Mouse (Mus musculus): Measurements from ENCODE around the gene Trim45. TPM values are rescaled to one million over a fixed set of nuclear protein-coding genes. Genes with fewer than 3 reads are reported as not detected.
A peak's percentile ranks its signal among the peaks of the same experiment; 100 is the strongest.

Trim45 gene
- total RNA-seq (2015): 6.6 and 6.9 TPM in 2 replicates
- total RNA-seq (2017): 26.3 and 26.4 TPM in 2 replicates

- peak; percentile 84 for ATAC-seq (replicated peaks; ENCODE audit: poor library complexity)
Observed at GRCm38 (mm10) chr3:100921825-100922505, at the start of gene Trim45. TSS of gene Trim45 (plus strand) at chr3:100922202.

- ATAC-seq (replicated peaks; ENCODE audit: poor library complexity): no peak
Observed at GRCm38 (mm10) chr3:100877057-100877456, 44.9 kb upstream of the Trim45 start.

GRCm38 (mm10) chr3:100881403-100881802, 40.6 kb upstream of the Trim45 start:
- ATAC-seq (replicated peaks; ENCODE audit: poor library complexity): no peak

- ATAC-seq (replicated peaks; ENCODE audit: poor library complexity): no peak
Observed at GRCm38 (mm10) chr3:100881843-100882634, 40.0 kb upstream of the Trim45 start.

GRCm38 (mm10) chr3:100889234-100889633, 32.8 kb upstream of the Trim45 start:
- no peak for ATAC-seq (replicated peaks; ENCODE audit: poor library complexity)

GRCm38 (mm10) chr3:100890406-100890805, 31.6 kb upstream of the Trim45 start:
- no peak for ATAC-seq (replicated peaks; ENCODE audit: poor library complexity)

GRCm38 (mm10) chr3:100892383-100893335, 29.3 kb upstream of the Trim45 start:
- ATAC-seq (replicated peaks; ENCODE audit: poor library complexity): no peak

GRCm38 (mm10) chr3:100895500-100895899, 26.5 kb upstream of the Trim45 start:
- no peak for ATAC-seq (replicated peaks; ENCODE audit: poor library complexity)

- peak; percentile 56; the same call in 1 of the 2 replicates for ATAC-seq (replicated peaks; ENCODE audit: poor library complexity)
Observed at GRCm38 (mm10) chr3:100906128-100906527, 15.9 kb upstream of the Trim45 start.

GRCm38 (mm10) chr3:100906916-100907315, 15.1 kb upstream of the Trim45 start:
- ATAC-seq (replicated peaks; ENCODE audit: poor library complexity): peak; percentile 64

GRCm38 (mm10) chr3:100908594-100908993, 13.4 kb upstream of the Trim45 start:
- no peak for ATAC-seq (replicated peaks; ENCODE audit: poor library complexity)

- ATAC-seq (replicated peaks; ENCODE audit: poor library complexity): no peak
Observed at GRCm38 (mm10) chr3:100910621-100911020, 11.4 kb upstream of the Trim45 start.

GRCm38 (mm10) chr3:100911026-100911425, 11.0 kb upstream of the Trim45 start:
- no peak for ATAC-seq (replicated peaks; ENCODE audit: poor library complexity)

GRCm38 (mm10) chr3:100911498-100912213, 10.3 kb upstream of the Trim45 start:
- ATAC-seq (replicated peaks; ENCODE audit: poor library complexity): no peak

GRCm38 (mm10) chr3:100916844-100917243, 5.2 kb upstream of the Trim45 start:
- peak; percentile 67 for ATAC-seq (replicated peaks; ENCODE audit: poor library complexity)

- 0 out of 2 replicates have a peak, but pooled peaks have one; percentile 4 for ATAC-seq (replicated peaks; ENCODE audit: poor library complexity)
Observed at GRCm38 (mm10) chr3:100920611-100921140, 1.3 kb upstream of the Trim45 start.

- peak; percentile 12 for ATAC-seq (replicated peaks; ENCODE audit: poor library complexity)
Observed at GRCm38 (mm10) chr3:100922506-100923375, 739 bp downstream of the Trim45 start.

GRCm38 (mm10) chr3:100924065-100924732, 2.2 kb downstream of the Trim45 start:
- no peak for ATAC-seq (replicated peaks; ENCODE audit: poor library complexity)
